Mouse (Mus musculus) midbrain, embryonic 12.5 days (tissue): ENCODE data around the gene Rps15a. TPM values are rescaled to one million over a fixed set of nuclear protein-coding genes. Genes with fewer than 3 reads are reported as not detected.
A peak's percentile ranks its signal among the peaks of the same experiment; 100 is the strongest.

ENCODE experiments used
- ATAC-seq: fragments of 200-750 bp; cut with Nextera tagmentation; 2 replicates; pipeline ENCODE4 v1.8.0; 2017; ENCODE audit warnings: low read depth, moderate TSS enrichment, moderate library complexity; ENCODE audit not compliant: low FRiP score
- H3K27ac ChIP-seq: fragments of 300-500 bp; sonication (generic); replicated peaks from 2 replicates; pipeline ENCODE4 v1.5.1; 2016; ENCODE audit warnings: mild to moderate bottlenecking
- H3K27me3 ChIP-seq: fragments of 300-500 bp; sonication (generic); 2 replicates; pipeline ENCODE4 v1.6.1; 2016; ENCODE audit warnings: mild to moderate bottlenecking
- H3K36me3 ChIP-seq: fragments of 300-500 bp; sonication (generic); 2 replicates; pipeline ENCODE4 v1.6.1; 2016
- H3K4me1 ChIP-seq: fragments of 300-500 bp; sonication (generic); 2 replicates; pipeline ENCODE4 v1.6.1; 2016
- H3K4me2 ChIP-seq: fragments of 300-500 bp; sonication (generic); replicated peaks from 2 replicates; pipeline ENCODE4 v1.6.1; 2016; ENCODE audit warnings: mild to moderate bottlenecking, moderate library complexity
- H3K4me3 ChIP-seq: fragments of 300-500 bp; sonication (generic); 2 replicates; pipeline ENCODE4 v1.5.1; 2016; ENCODE audit warnings: mild to moderate bottlenecking
- H3K9ac ChIP-seq: fragments of 300-500 bp; sonication (generic); replicated peaks from 2 replicates; pipeline ENCODE4 v1.6.1; 2016; ENCODE audit warnings: mild to moderate bottlenecking, moderate library complexity
- H3K9me3 ChIP-seq: fragments of 300-500 bp; sonication (generic); 2 replicates; pipeline ENCODE4 v1.6.1; 2016; ENCODE audit warnings: mild to moderate bottlenecking
- WGBS: fragments of 180-500 bp; shearing (Covaris S2); methylation state at CpG from one replicate; pipeline ENCODE4 v1.1.7; 2016; 5-methylcytosine and 5-hydroxymethylcytosine counted together
- polyA plus RNA-seq: library from polyadenylated mRNA; unstranded; fragments of >200 nt; fragmentation: Nextera tagmentation; extraction: Ambion mirVana; gene quantifications from 2 replicates; pipeline ENCODE4 v1.2.1, GENCODE M21; 2016

The Rps15a gene
- polyA plus RNA-seq, 1 experiment from 2014 or later = 523 TPM

DNA sequence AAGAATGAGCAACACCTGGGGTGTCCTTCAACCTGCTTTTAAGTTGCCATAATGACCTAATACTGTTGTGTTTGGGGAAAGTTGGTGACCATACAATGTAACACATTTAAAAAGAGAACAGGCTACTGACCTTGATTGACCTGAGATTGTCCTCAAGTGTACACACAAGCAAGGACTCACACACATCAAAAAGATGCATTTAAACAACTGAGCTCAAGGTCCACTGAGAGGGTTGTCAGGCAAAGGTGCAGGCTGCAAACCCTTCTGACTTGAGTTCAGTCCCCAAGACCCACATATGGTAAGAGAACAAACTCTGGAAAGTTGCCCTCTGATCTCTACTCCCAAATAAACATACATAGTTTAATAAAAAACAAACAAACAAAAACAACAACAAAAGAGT is 9.7 kb upstream of the Rps15a start:
- no peak for ATAC-seq
- Histone ChIP-seq H3K4me3 (no peak overlapping the region), H3K9me3 (no peaks in the 10 kb centered on the region), H3K36me3 (peaks cover 48% of the 10 kb centered on the region), H3K9ac (no peak overlapping the region), H3K27me3 (no peaks in the 10 kb centered on the region), H3K4me2 (no peak overlapping the region), H3K27ac (no peak overlapping the region), H3K4me1 (peaks cover 27% of the 10 kb centered on the region)

DNA sequence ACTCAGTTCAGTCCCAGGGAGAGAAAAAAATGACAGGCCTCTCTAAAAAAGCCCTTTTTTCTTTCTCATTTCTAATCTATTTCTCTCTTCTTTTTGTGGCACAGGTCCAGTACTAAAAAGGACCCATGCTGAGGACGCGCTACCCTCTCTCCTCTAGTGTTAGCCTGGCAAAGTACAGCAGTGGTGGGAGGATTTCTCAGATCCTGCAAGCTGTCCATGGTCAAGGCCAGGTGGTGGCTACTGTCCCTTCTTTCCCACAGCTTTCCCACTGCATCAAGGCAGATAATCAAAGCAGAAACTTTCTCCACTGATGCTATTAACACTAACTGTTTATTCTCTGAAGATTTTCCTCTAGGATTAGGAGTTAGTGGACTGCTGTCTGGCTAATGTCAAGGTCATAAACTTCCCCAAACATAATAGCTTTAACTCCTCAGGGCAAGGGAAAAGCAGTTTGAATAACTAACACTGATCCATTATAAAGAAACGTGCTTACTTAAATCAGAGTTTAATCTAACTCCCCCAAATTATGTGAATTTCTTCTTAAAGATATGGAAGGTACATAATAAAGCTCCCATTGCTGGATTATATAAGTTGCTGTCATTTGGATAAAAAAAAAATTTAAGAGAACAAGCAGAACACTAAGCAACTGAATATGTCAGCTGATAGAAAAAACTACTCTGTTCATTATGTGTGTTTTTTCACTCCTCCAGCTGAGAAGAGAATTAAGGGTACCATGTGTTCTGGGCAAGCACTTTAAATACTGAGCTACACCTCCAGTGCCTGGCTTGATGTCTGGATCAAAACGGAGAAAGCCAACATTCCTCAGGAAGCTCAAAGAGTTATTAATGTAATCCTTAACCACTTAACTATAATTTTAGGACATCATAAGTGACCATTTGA is 7.8 kb upstream of the Rps15a start:
- H3K27me3 ChIP-seq = no peaks in the 10 kb centered on the region
- H3K4me2 ChIP-seq = no peak overlapping the region
- H3K4me3 ChIP-seq = no peak overlapping the region
- H3K9me3 ChIP-seq = no peaks in the 10 kb centered on the region
- H3K36me3 ChIP-seq = peaks cover 68% of the 10 kb centered on the region
- ATAC-seq = no peak
- peaks cover 23% of the 10 kb centered on the region for H3K4me1 ChIP-seq
- WGBS = 95% methylated on average over 4 of the region's 4 CpGs
- no peak overlapping the region for H3K9ac ChIP-seq
- no peak overlapping the region for H3K27ac ChIP-seq

- Histone ChIP-seq H3K36me3 (peaks cover 75% of the 10 kb centered on the region), H3K4me3 (no peak overlapping the region), H3K4me1 (peaks cover 12% of the 10 kb centered on the region), H3K27ac (no peak overlapping the region), H3K9ac (no peak overlapping the region), H3K4me2 (no peak overlapping the region), H3K9me3 (no peaks in the 10 kb centered on the region), H3K27me3 (no peaks in the 10 kb centered on the region)
- ATAC-seq = no peak
- WGBS = 97% methylated on average over 7 of the region's 7 CpGs
These were observed 6.2 kb upstream of the Rps15a start for GRCm38 (mm10) chr7:118122235-118122634.

- H3K9me3 ChIP-seq = no peaks in the 10 kb centered on the region
- 92% methylated on average over 1 of the region's 1 CpGs for WGBS
- peaks cover 65% of the 10 kb centered on the region for H3K36me3 ChIP-seq
These were observed 4.7 kb upstream of the Rps15a start for GRCm38 (mm10) chr7:118120654-118121053.

DNA sequence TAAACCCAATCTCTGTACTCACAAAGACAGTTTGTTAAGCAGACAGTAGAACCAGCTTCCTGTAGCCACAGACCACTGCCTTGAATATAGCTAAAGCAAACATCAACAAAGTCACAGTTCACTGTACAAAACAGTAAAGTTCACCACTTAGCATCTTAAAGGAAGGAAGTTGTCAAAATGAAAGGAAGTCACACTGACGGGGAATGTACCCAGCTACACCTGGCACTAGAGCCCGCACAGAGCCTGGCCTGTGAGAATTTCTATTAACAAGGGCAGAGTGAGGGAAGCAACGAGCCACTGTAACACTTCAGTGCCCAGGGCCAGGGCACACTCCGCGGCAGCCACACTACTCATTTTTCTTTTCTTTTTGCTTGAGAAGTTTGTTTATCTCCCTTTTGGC is 4.0 kb upstream of the Rps15a start:
- no peaks in the 10 kb centered on the region for H3K27me3 ChIP-seq
- H3K4me3 ChIP-seq = no peak overlapping the region
- peaks cover 7% of the 10 kb centered on the region for H3K4me1 ChIP-seq
- ATAC-seq = no peak
- WGBS = 93% methylated on average over 5 of the region's 5 CpGs
- H3K9me3 ChIP-seq = no peaks in the 10 kb centered on the region
- H3K36me3 ChIP-seq = peaks cover 63% of the 10 kb centered on the region
- no peak overlapping the region for H3K9ac ChIP-seq
- no peak overlapping the region for H3K27ac ChIP-seq
- no peak overlapping the region for H3K4me2 ChIP-seq

More at GRCm38 (mm10) chr7:118120654-118121053, 4.7 kb upstream of the Rps15a start:
- Histone ChIP-seq H3K4me1 (0 out of 2 replicates have a peak, but pooled peaks cover 4% of the 10 kb centered on the region), H3K27me3 (no peaks in the 10 kb centered on the region), H3K4me2 (no peak overlapping the region), H3K9ac (no peak overlapping the region), H3K4me3 (no peak overlapping the region), H3K27ac (no peak overlapping the region)
- no peak for ATAC-seq

- Histone ChIP-seq H3K4me2 (no peak overlapping the region), H3K4me1 (peaks cover 15% of the 10 kb centered on the region), H3K9me3 (no peaks in the 10 kb centered on the region), H3K4me3 (no peak overlapping the region), H3K9ac (no peak overlapping the region), H3K36me3 (peaks cover 63% of the 10 kb centered on the region), H3K27ac (no peak overlapping the region), H3K27me3 (no peaks in the 10 kb centered on the region)
- 53% methylated on average over 2 of the region's 2 CpGs for WGBS
- ATAC-seq = no peak
These were observed 3.2 kb upstream of the Rps15a start for GRCm38 (mm10) chr7:118119142-118119541.

- peaks cover 64% of the 10 kb centered on the region for H3K36me3 ChIP-seq
These were observed 2.4 kb upstream of the Rps15a start for GRCm38 (mm10) chr7:118118426-118118825.

GRCm38 (mm10) chr7:118117539-118118210 is 1.7 kb upstream of the Rps15a start:
- Histone ChIP-seq H3K27me3 (no peaks in the 10 kb centered on the region), H3K4me3 (no peak overlapping the region), H3K9ac (no peak overlapping the region), H3K4me2 (no peak overlapping the region), H3K9me3 (no peaks in the 10 kb centered on the region), H3K36me3 (peaks cover 64% of the 10 kb centered on the region), H3K4me1 (peaks cover 30% of the 10 kb centered on the region), H3K27ac (peak overlapping the region; percentile 78)
- WGBS = 57% methylated on average over 4 of the region's 4 CpGs
- no peak for ATAC-seq

More at GRCm38 (mm10) chr7:118118426-118118825, 2.4 kb upstream of the Rps15a start:
- Histone ChIP-seq H3K4me3 (no peak overlapping the region), H3K4me1 (peaks cover 22% of the 10 kb centered on the region), H3K27ac (no peak overlapping the region), H3K9me3 (no peaks in the 10 kb centered on the region), H3K9ac (no peak overlapping the region), H3K4me2 (no peak overlapping the region), H3K27me3 (no peaks in the 10 kb centered on the region)
- no peak for ATAC-seq
- 86% methylated on average over 3 of the region's 3 CpGs for WGBS

DNA sequence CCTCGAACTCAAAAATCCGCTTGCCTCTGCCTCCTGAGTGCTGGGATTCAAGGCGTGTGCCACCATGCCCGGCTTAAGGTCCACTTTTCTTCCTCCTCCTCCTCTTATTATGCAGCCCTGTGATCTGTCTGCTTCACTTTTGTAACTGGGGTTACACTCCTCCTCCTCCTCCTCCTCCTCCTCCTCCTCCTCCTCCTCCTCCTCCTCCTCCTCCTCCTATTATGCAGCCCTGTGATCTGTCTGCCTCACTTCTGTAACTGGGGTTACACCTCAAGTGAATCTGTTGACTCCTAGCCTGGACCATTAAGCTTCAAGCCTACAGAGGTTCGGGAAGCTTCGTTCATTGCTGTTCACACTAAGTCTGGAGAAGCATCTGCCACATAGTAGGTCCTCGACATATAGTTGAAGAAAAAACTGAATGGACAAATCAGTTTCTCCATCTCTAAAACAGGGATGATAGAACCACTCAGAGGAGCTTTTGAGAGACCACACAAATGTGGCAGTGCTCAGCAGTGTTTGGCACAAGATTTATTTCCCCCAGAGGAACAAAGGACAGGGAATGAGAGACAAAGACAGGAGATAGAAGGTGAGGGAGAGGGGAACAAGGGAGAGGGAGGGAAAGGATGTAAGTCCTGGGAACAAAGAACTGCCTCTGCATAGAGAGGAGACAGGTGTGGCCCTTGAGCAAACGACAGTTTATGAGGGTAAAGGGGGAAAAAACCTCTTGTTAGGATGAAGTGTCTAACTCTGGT is 975 bp upstream of the Rps15a start:
- 21% methylated on average over 8 of the region's 8 CpGs for WGBS
- Histone ChIP-seq H3K9ac (no peak overlapping the region), H3K9me3 (no peaks in the 10 kb centered on the region), H3K4me1 (peaks cover 37% of the 10 kb centered on the region), H3K27ac (peak overlapping the region; percentile 78; the same call in 1 of the 2 replicates), H3K4me3 (peak overlapping the region; percentile 94; the same call in 1 of the 2 replicates), H3K36me3 (peaks cover 65% of the 10 kb centered on the region), H3K27me3 (no peaks in the 10 kb centered on the region), H3K4me2 (peak overlapping the region; percentile 53; the same call in 1 of the 2 replicates)
- no peak for ATAC-seq

GRCm38 (mm10) chr7:118115533-118115876 is 483 bp downstream of the Rps15a start:
- Histone ChIP-seq H3K4me3 (peak overlapping the region; percentile 94), H3K9me3 (no peaks in the 10 kb centered on the region), H3K36me3 (peaks cover 66% of the 10 kb centered on the region), H3K4me2 (peak overlapping the region; percentile 92), H3K4me1 (peaks cover 51% of the 10 kb centered on the region), H3K27ac (peak overlapping the region; percentile 84), H3K27me3 (no peaks in the 10 kb centered on the region), H3K9ac (peak overlapping the region; percentile 96)
- 1% methylated on average over 20 of the region's 20 CpGs for WGBS
- ATAC-seq = no peak

GRCm38 (mm10) chr7:118113541-118114297 is 2.3 kb downstream of the Rps15a start:
- peaks cover 52% of the 10 kb centered on the region for H3K4me1 ChIP-seq
- 76% methylated on average over 5 of the region's 5 CpGs for WGBS
- H3K9me3 ChIP-seq = no peaks in the 10 kb centered on the region
- H3K27ac ChIP-seq = no peak overlapping the region
- peak overlapping the region; percentile 96; the same call in 1 of the 2 replicates for H3K9ac ChIP-seq
- H3K36me3 ChIP-seq = peaks cover 66% of the 10 kb centered on the region
- ATAC-seq = no peak
- peak overlapping the region; percentile 94 for H3K4me3 ChIP-seq
- peak overlapping the region; percentile 92 for H3K4me2 ChIP-seq
- no peaks in the 10 kb centered on the region for H3K27me3 ChIP-seq
